Mouse (Mus musculus): ENCODE data around the gene Map3k7cl.

Map3k7cl gene

GRCm38 (mm10) chr16:87644111-87644770, 91.1 kb downstream of the Map3k7cl start:
- DNase-seq = peak in 1 of 2 experiments; percentile 17
